Mouse (Mus musculus): ENCODE results near the gene Aox2.

- TF ChIP-seq CTCF (IDR thresholded peaks at IDR 0.05; ENCODE audit: low read depth, low read length) (no peak), TAL1 (conservative IDR thresholded peaks at IDR 0.05; ENCODE audit: low read depth, low read length) (no peak)
Measured at GRCm38 (mm10) chr1:58410776-58411175, 132.7 kb downstream of the Aox2 start.

Measured in G1E (cell line).